Mouse (Mus musculus) CH12.LX (cell line): ENCODE data around the gene Ccdc158. TPM values are rescaled to one million over a fixed set of nuclear protein-coding genes. Genes with fewer than 3 reads are reported as not detected.

ENCODE experiments used
- DNase-seq: peaks from one replicate; pipeline ENCODE4 v3.0.0-alpha.2; 2013; ENCODE audit errors: extremely low read depth
- H3K27ac ChIP-seq: 2 replicates; pipeline ENCODE4 v1.5.1; 2012; ENCODE audit warnings: low read depth, mild to moderate bottlenecking, control low read depth, moderate library complexity; ENCODE audit not compliant: insufficient read depth
- H3K27me3 ChIP-seq: replicated peaks from 2 replicates; pipeline ENCODE3; 2012; ENCODE audit warnings: inconsistent platforms
- H3K36me3 ChIP-seq, 2 experiments: replicated peaks in 1 of 2; 2 replicates each; pipeline versions ENCODE3 to v1.6.1; 2012; ENCODE audit warnings: inconsistent platforms in 1 of 2, low read length in 1 of 2, mild to moderate bottlenecking in 1 of 2, mixed read lengths in 1 of 2, moderate library complexity in 1 of 2; ENCODE audit not compliant: control insufficient read depth in 1 of 2, insufficient read depth in 1 of 2
- H3K4me1 ChIP-seq, 2 experiments: 2 replicates each; pipeline ENCODE4 v1.6.1; 2012; ENCODE audit warnings: inconsistent platforms in 1 of 2, moderate library complexity in 1 of 2; ENCODE audit not compliant: insufficient read depth in 2 of 2, control insufficient read depth in 1 of 2
- H3K4me2 ChIP-seq: 2 replicates; pipeline ENCODE4 v1.6.1; 2012; ENCODE audit warnings: low read depth, mild to moderate bottlenecking, control low read depth; ENCODE audit not compliant: poor library complexity, insufficient read depth, severe bottlenecking
- H3K4me3 ChIP-seq, 3 experiments: fragments of 150-350 bp in 1 of 3; sonication (generic) in 1 of 3; replicated peaks in 1 of 3; 2 replicates each; pipeline versions ENCODE3 to v1.5.1; 2011 to 2012; ENCODE audit warnings: low read depth in 2 of 3, low read length in 2 of 3, mild to moderate bottlenecking in 2 of 3, moderate library complexity in 2 of 3, control low read depth in 1 of 3, improper control_type of control experiment in 1 of 3, inconsistent platforms in 1 of 3, mixed read lengths in 1 of 3; ENCODE audit not compliant: poor library complexity in 1 of 3
- H3K79me2 ChIP-seq: replicated peaks from 2 replicates; pipeline ENCODE4 v1.6.1; 2012; ENCODE audit warnings: mild to moderate bottlenecking, moderate library complexity; ENCODE audit not compliant: control insufficient read depth, poor library complexity, insufficient read depth, severe bottlenecking; ENCODE audit errors: extremely low read depth
- H3K9ac ChIP-seq: 2 replicates; pipeline ENCODE4 v1.6.1; 2012; ENCODE audit warnings: low read depth, mild to moderate bottlenecking, control low read depth, moderate library complexity; ENCODE audit not compliant: insufficient read depth
- H3K9me3 ChIP-seq: replicated peaks from 2 replicates; pipeline ENCODE3; 2012; ENCODE audit warnings: low read length, inconsistent platforms, mixed read lengths
- BHLHE40 ChIP-seq: IDR thresholded peaks from 2 replicates; pipeline ENCODE4 v1.6.1; 2011; ENCODE audit warnings: mild to moderate bottlenecking, low read depth, low read length, improper control_type of control experiment
- CHD2 ChIP-seq: IDR thresholded peaks from 2 replicates; pipeline ENCODE4 v1.6.1; 2011; ENCODE audit warnings: low read length, improper control_type of control experiment
- E2F4 ChIP-seq: IDR thresholded peaks from 2 replicates; pipeline ENCODE4 v1.6.1; 2011; ENCODE audit warnings: low read depth, low read length, improper control_type of control experiment; ENCODE audit not compliant: insufficient replicate concordance
- ELF1 ChIP-seq: IDR thresholded peaks from 2 replicates; pipeline ENCODE4 v1.6.1; 2014; ENCODE audit warnings: low read depth, mild to moderate bottlenecking, inconsistent platforms, low read length, improper control_type of control experiment
- EP300 ChIP-seq: IDR thresholded peaks from 2 replicates; pipeline ENCODE4 v1.6.1; 2011; ENCODE audit warnings: low read length, improper control_type of control experiment
- HCFC1 ChIP-seq: IDR thresholded peaks from 2 replicates; pipeline ENCODE4 v1.6.1; 2012; ENCODE audit warnings: low read depth, mild to moderate bottlenecking, inconsistent platforms, low read length, improper control_type of control experiment
- IRF4 ChIP-seq: IDR thresholded peaks from 2 replicates; pipeline ENCODE4 v1.6.1; 2014; ENCODE audit warnings: low read depth, mild to moderate bottlenecking, inconsistent platforms, low read length, improper control_type of control experiment
- JUN ChIP-seq: IDR thresholded peaks from 2 replicates; pipeline ENCODE4 v1.6.1; 2011; ENCODE audit warnings: low read depth, mild to moderate bottlenecking, low read length, improper control_type of control experiment, moderate library complexity; ENCODE audit not compliant: insufficient read depth
- JUND ChIP-seq: conservative IDR thresholded peaks from 2 replicates; pipeline ENCODE4 v1.6.1; 2011; ENCODE audit warnings: low read depth, low read length, improper control_type of control experiment
- MAFK ChIP-seq: IDR thresholded peaks from 2 replicates; pipeline ENCODE4 v1.6.1; 2011; ENCODE audit warnings: low read length, improper control_type of control experiment; ENCODE audit not compliant: insufficient replicate concordance
- MAX ChIP-seq: IDR thresholded peaks from 2 replicates; pipeline ENCODE4 v1.6.1; 2011; ENCODE audit warnings: low read length, improper control_type of control experiment
- MXI1 ChIP-seq: IDR thresholded peaks from 2 replicates; pipeline ENCODE4 v1.6.1; 2011; ENCODE audit warnings: mild to moderate bottlenecking, low read depth, low read length, improper control_type of control experiment
- NELFE ChIP-seq: IDR thresholded peaks from 2 replicates; pipeline ENCODE4 v1.6.1; 2011; ENCODE audit warnings: low read depth, low read length, improper control_type of control experiment
- PAX5 ChIP-seq: IDR thresholded peaks from 2 replicates; pipeline ENCODE4 v1.6.1; 2012; ENCODE audit warnings: low read length, inconsistent platforms, mixed read lengths
- RCOR1 ChIP-seq: conservative IDR thresholded peaks from 2 replicates; pipeline ENCODE4 v1.6.1; 2012; ENCODE audit warnings: low read depth, mild to moderate bottlenecking, inconsistent platforms, low read length, improper control_type of control experiment
- SIN3A ChIP-seq: IDR thresholded peaks from 2 replicates; pipeline ENCODE4 v1.6.1; 2012; ENCODE audit warnings: low read length, improper control_type of control experiment, inconsistent platforms
- USF1 ChIP-seq: IDR thresholded peaks from 2 replicates; pipeline ENCODE4 v1.6.1; 2014; ENCODE audit warnings: low read depth, mild to moderate bottlenecking, inconsistent platforms, low read length, improper control_type of control experiment
- ZC3H11A ChIP-seq: IDR thresholded peaks from 2 replicates; pipeline ENCODE4 v1.6.1; 2012; ENCODE audit warnings: low read depth, mild to moderate bottlenecking, inconsistent platforms, low read length, improper control_type of control experiment
- ZNF384 ChIP-seq: IDR thresholded peaks from 2 replicates; pipeline ENCODE4 v1.6.1; 2012; ENCODE audit warnings: low read depth, low read length, improper control_type of control experiment, inconsistent platforms
- dilution Hi-C: fragments of 300-500 bp; cut with MboI; formaldehyde crosslinking; loops from 2 replicates; pipeline ENCODE4 v1.14.3; 2020; ENCODE audit warnings: low sequenced_read_pairs; ENCODE audit not compliant: extremely low pct_unique_long_range_greater_than_20kb, extremely low pct_ligation_motif_present
- in situ Hi-C: fragments of 300-500 bp; cut with MboI; formaldehyde crosslinking; loops from 3 replicates; pipeline ENCODE4 v1.14.3; 2019; ENCODE audit warnings: low sequenced_read_pairs, low pct_ligation_motif_present, low pct_unique_long_range_greater_than_20kb, mixed read lengths
- polyA plus RNA-seq: library from polyadenylated mRNA; unstranded; fragments of >175 nt; gene quantifications from 2 replicates; pipeline ENCODE4 v1.2.1, GENCODE M21; 2012; ENCODE audit warnings: low read depth; ENCODE audit not compliant: insufficient read length
- total RNA-seq, 2 experiments: library from RNA; depleted of rRNA; stranded (reverse); fragments of 300-350 nt in 1 of 2; fragments of >200 nt in 1 of 2; gene quantifications; 2 replicates each; pipeline ENCODE4 v1.2.3; 2012 to 2014

Gene Ccdc158
- total and polyA plus RNA-seq, 3 experiments, result not detected

- in situ Hi-C loops, result no loop called here
- Histone ChIP-seq H3K27me3 (no peaks in the 10 kb centered on the region), H3K79me2 (no peaks in the 10 kb centered on the region), H3K36me3 (no peaks in the 10 kb centered on the region), H3K9ac (no peak overlapping the region), H3K4me2 (no peak overlapping the region), H3K4me1 (peaks cover 3 to 5% of the 10 kb centered on the region in 2 experiments; a peak in 3 of 4 replicates), H3K4me3 (no peak overlapping the region), H3K9me3 (no peaks in the 10 kb centered on the region), H3K27ac (no peak overlapping the region)
- DNase-seq, result no peak
- TF ChIP-seq CHD2, result no peak
- no peak for TF ChIP-seq MXI1
- no peak for TF ChIP-seq ZNF384
- TF ChIP-seq BHLHE40, result no peak
- no peak for TF ChIP-seq ELF1
- no peak for TF ChIP-seq RCOR1
- TF ChIP-seq HCFC1, result no peak
- TF ChIP-seq NELFE, result no peak
- dilution Hi-C loops, result no loop called here
Observed at GRCm38 (mm10) chr5:92585932-92586331, 89.1 kb downstream of the Ccdc158 start.

- Histone ChIP-seq H3K27ac (no peak overlapping the region), H3K27me3 (no peaks in the 10 kb centered on the region), H3K4me3 (no peak overlapping the region)
- TF ChIP-seq IRF4 (no peak), SIN3A (no peak), RCOR1 (no peak), PAX5 (no peak), NELFE (no peak), ZNF384 (no peak), MAX (no peak), ZC3H11A (no peak), ELF1 (no peak), JUN (no peak), USF1 (no peak), JUND (no peak), E2F4 (no peak), MAFK (no peak), EP300 (no peak)
- TF ChIP-seq, all 38 proteins: peak for 0
- H3K4me1 ChIP-seq, result no peaks in the 10 kb centered on the region
- no peaks in the 10 kb centered on the region for H3K79me2 ChIP-seq
- H3K4me2 ChIP-seq, result no peak overlapping the region
- no peaks in the 10 kb centered on the region for H3K36me3 ChIP-seq
- dilution Hi-C loops, result no loop called here
- H3K9ac ChIP-seq, result no peak overlapping the region
- DNase-seq, result no peak
- H3K9me3 ChIP-seq, result no peaks in the 10 kb centered on the region
- in situ Hi-C loops, result no loop called here
Observed at GRCm38 (mm10) chr5:92579559-92579958, 95.5 kb downstream of the Ccdc158 start.
